Mouse (Mus musculus) MN1 (cell line): ENCODE data around the gene Mitd1.

Experiments
- DNase-seq: peaks from one replicate; pipeline ENCODE4 v3.0.0-alpha.2; 2016; ENCODE audit warnings: low spot score

The Mitd1 gene

GRCm38 (mm10) chr1:37867684-37868322, 22.4 kb downstream of the Mitd1 start:
- DNase-seq: no peak

- peak; percentile 65 for DNase-seq
These were observed 23.2 kb downstream of the Mitd1 start for GRCm38 (mm10) chr1:37867056-37867455.

GRCm38 (mm10) chr1:37866286-37866685, 23.9 kb downstream of the Mitd1 start, which contains the start of gene Tsga10:
Gene Tsga10 (minus strand): TSS chr1:37866429.
- DNase-seq: peak; percentile 52

- no peak for DNase-seq
These were observed 24.6 kb downstream of the Mitd1 start for GRCm38 (mm10) chr1:37865401-37866215.

- peak; percentile 100 for DNase-seq
These were observed 25.5 kb downstream of the Mitd1 start for GRCm38 (mm10) chr1:37864511-37865400.

- DNase-seq: no peak
These were observed 39.5 kb downstream of the Mitd1 start for GRCm38 (mm10) chr1:37850696-37851095.

GRCm38 (mm10) chr1:37846878-37847277, 43.3 kb downstream of the Mitd1 start:
- no peak for DNase-seq

GRCm38 (mm10) chr1:37831681-37832080, 58.5 kb downstream of the Mitd1 start:
- no peak for DNase-seq
